Mouse (Mus musculus): Measurements from ENCODE around the gene Gm5129. TPM values are rescaled to one million over a fixed set of nuclear protein-coding genes. Genes with fewer than 3 reads are reported as not detected.

The Gm5129 gene
- polyA plus RNA-seq, 1 experiment from 2014 or later, result not detected

DNA sequence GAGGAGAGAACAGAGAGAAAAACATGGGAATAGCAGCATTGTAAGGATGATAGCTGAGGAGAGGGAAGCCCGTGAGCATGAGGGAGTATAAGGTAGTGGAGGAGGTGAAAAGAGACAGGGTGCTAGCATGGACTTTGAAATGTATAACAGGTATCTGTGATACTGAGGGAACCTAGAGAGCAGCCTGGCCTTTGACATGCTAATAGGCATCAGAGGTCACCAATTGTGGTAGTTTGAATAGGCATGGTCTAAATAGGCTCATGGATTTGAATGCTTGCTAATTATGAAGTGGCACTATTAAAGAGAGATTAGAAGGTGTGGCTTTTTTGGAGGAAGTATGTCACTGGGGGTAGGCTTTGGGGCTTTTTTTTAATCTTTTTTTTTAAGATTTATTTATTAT is 22.8 kb downstream of the Gm5129 start:
- no peaks in the 10 kb centered on the region for H3K36me3 ChIP-seq
- no peaks in the 10 kb centered on the region for H3K4me1 ChIP-seq
- no peak overlapping the region for H3K4me3 ChIP-seq
- H3K9ac ChIP-seq (replicated peaks), result no peak overlapping the region
- H3K9me3 ChIP-seq, result no peaks in the 10 kb centered on the region
- H3K27ac ChIP-seq (replicated peaks), result no peak overlapping the region
- no peak overlapping the region for H3K4me2 ChIP-seq (replicated peaks)
- 14% methylated on average over 1 of the region's 1 CpGs for WGBS
- no peaks in the 10 kb centered on the region for H3K27me3 ChIP-seq
- ATAC-seq (replicated peaks), result no peak

DNA sequence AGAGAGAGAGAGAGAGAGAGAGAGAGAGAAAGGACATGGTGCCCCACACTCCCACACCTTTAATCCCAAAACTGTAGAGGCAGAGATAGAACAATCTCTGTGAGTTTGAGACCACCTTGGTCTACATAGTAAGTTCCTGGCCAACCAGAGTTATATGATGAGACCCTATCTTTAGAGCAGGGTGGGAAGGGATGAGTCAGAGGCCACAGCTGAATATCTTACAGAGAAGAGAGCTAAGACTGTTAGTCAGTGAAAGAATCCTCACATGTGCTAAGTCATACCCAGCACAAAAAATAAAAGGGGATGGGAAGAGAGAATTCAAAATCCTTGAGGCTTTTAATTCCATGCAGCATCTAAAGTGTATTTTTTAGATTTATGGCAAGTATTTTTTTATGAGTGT is 24.1 kb downstream of the Gm5129 start:
- Histone ChIP-seq H3K27ac (replicated peaks) (no peak overlapping the region), H3K9me3 (no peaks in the 10 kb centered on the region), H3K36me3 (no peaks in the 10 kb centered on the region), H3K4me1 (no peaks in the 10 kb centered on the region), H3K4me3 (no peak overlapping the region), H3K9ac (replicated peaks) (no peak overlapping the region), H3K27me3 (no peaks in the 10 kb centered on the region), H3K4me2 (replicated peaks) (no peak overlapping the region)
- ATAC-seq (replicated peaks), result no peak

DNA sequence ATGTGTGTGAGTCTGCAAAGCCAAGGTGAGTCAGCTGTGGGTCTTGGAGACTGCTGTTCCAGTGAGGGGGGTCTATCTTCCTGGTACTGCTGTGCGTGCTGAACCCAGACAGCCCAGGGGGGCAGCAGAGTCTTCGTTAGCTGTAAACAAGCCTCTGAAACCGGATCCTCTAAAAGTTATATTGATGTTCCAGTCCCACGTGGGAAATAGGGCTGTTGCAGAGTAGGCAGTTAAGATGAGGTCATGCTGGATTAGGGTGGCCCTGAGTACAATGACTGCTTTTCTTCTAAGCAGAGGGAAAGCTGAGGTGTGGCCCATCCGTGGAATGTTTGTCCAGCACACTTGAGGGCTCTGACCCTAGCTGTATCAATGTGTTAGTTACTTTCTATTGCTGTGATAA is 27.5 kb downstream of the Gm5129 start:
- Histone ChIP-seq H3K36me3 (no peaks in the 10 kb centered on the region), H3K4me2 (replicated peaks) (no peak overlapping the region), H3K4me1 (no peaks in the 10 kb centered on the region), H3K27me3 (no peaks in the 10 kb centered on the region), H3K9me3 (no peaks in the 10 kb centered on the region), H3K27ac (replicated peaks) (no peak overlapping the region), H3K4me3 (no peak overlapping the region), H3K9ac (replicated peaks) (no peak overlapping the region)
- ATAC-seq (replicated peaks), result no peak
- WGBS, result 22% methylated on average over 5 of the region's 5 CpGs

DNA sequence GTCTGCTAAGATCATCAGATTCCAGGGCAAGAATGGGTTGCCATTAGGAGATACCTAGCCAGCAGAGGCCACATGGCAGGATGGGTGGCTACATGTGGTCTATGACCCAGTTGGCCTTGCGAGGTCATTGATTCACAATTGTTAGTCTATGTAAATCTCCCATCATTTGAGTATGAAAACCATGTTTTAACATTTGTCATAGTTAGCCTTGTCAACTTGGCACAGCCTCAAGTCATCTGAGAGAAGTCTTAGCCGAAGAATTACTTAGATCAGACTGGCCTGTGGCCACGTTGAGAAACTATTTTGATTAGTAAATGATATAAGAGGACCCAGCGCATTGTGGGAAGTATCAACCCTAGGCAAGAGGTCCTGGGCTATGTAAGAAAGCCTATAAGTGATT is 28.5 kb downstream of the Gm5129 start:
- 93% methylated on average over 4 of the region's 4 CpGs for WGBS
- no peaks in the 10 kb centered on the region for H3K9me3 ChIP-seq
- no peaks in the 10 kb centered on the region for H3K36me3 ChIP-seq
- no peak overlapping the region for H3K4me3 ChIP-seq
- no peaks in the 10 kb centered on the region for H3K27me3 ChIP-seq
- no peak overlapping the region for H3K27ac ChIP-seq (replicated peaks)
- H3K9ac ChIP-seq (replicated peaks), result no peak overlapping the region
- ATAC-seq (replicated peaks), result no peak
- no peak overlapping the region for H3K4me2 ChIP-seq (replicated peaks)
- no peaks in the 10 kb centered on the region for H3K4me1 ChIP-seq

DNA sequence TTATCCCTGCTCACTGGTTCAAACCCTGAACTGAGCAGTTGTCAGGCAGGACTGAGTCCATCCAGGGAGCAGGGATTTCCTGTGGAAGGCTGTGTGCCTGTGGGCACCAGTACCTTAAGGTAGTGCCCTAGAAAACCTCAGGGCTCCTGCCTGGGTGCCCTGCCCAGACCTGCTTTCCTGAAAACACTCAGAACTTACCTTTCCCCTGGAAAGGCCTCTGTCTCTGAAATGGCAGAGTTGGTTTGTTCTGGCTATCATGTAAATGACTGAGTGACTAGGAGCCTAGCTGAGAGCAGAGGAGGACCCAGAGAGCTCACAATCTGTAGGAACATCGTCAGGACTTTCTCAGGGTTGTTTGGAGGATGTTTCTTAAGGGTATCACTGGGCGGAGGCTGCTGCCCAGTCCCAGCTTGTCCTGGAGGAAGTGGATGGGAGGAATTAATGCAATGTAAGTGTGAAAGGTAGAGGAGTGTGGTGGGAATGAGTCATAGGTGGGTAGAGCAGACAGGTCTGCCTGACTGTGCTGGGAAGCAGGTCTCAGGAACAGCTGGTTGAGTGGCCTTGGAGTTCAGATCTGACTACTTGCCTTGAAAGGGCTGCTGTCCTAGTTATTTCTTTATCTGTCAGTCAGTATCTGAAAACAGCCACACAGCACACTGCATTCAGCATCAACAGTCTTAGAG is 36.1 kb downstream of the Gm5129 start:
- Histone ChIP-seq H3K4me2 (replicated peaks) (no peak overlapping the region), H3K9me3 (no peaks in the 10 kb centered on the region), H3K9ac (replicated peaks) (no peak overlapping the region), H3K4me1 (no peaks in the 10 kb centered on the region), H3K27me3 (no peaks in the 10 kb centered on the region), H3K27ac (replicated peaks) (no peak overlapping the region), H3K4me3 (no peak overlapping the region), H3K36me3 (no peaks in the 10 kb centered on the region)
- ATAC-seq (replicated peaks), result no peak
- 80% methylated on average over 2 of the region's 2 CpGs for WGBS

DNA sequence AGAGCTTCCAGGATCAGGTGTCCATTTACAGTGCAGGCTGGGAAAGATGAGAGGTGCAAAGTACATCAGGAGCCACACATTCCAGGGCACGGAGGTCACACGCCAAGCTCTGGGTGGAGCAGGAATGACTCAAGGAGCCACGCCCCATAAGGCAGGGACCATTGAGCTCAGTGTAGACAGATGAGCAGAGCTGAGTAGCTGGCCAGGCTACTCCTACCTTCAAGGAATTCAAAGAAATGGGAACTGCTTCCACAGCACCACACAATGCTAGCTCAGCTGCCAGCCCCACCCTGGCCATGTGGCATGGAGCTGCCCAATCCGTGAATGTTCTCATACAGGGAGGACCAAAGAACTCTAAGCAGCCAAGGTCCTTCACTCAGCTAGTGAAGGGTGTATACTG is 37.2 kb downstream of the Gm5129 start:
- no peak overlapping the region for H3K4me3 ChIP-seq
- H3K9me3 ChIP-seq, result no peaks in the 10 kb centered on the region
- 88% methylated on average over 4 of the region's 4 CpGs for WGBS
- H3K4me2 ChIP-seq (replicated peaks), result no peak overlapping the region
- H3K36me3 ChIP-seq, result no peaks in the 10 kb centered on the region
- H3K9ac ChIP-seq (replicated peaks), result no peak overlapping the region
- no peaks in the 10 kb centered on the region for H3K4me1 ChIP-seq
- no peak for ATAC-seq (replicated peaks)
- no peaks in the 10 kb centered on the region for H3K27me3 ChIP-seq
- H3K27ac ChIP-seq (replicated peaks), result no peak overlapping the region

DNA sequence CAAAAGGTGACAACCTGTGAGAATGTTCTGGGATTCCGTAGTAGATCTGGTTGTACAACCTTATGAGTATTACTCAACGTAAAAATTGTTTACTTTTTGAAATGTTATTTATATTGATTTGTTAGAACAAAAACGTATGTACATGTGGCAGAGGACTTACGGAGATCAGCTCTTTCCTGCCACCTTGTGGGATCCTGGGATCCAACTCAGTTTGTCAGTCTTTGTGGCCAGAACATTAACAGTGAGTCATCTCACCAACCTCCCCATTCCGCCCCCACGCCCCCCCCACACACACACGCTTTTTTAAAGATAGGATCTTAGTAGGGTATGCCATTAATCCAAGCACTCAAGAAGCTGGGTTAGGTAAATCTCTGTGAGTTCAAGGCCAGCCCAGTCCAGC is 47.4 kb downstream of the Gm5129 start:
- H3K36me3 ChIP-seq, result no peaks in the 10 kb centered on the region
- H3K4me1 ChIP-seq, result no peaks in the 10 kb centered on the region
- no peak overlapping the region for H3K27ac ChIP-seq (replicated peaks)
- H3K9ac ChIP-seq (replicated peaks), result no peak overlapping the region
- ATAC-seq (replicated peaks), result no peak
- no peak overlapping the region for H3K4me2 ChIP-seq (replicated peaks)
- WGBS, result 68% methylated on average over 7 of the region's 7 CpGs
- H3K9me3 ChIP-seq, result no peaks in the 10 kb centered on the region
- H3K27me3 ChIP-seq, result no peaks in the 10 kb centered on the region
- H3K4me3 ChIP-seq, result no peak overlapping the region

DNA sequence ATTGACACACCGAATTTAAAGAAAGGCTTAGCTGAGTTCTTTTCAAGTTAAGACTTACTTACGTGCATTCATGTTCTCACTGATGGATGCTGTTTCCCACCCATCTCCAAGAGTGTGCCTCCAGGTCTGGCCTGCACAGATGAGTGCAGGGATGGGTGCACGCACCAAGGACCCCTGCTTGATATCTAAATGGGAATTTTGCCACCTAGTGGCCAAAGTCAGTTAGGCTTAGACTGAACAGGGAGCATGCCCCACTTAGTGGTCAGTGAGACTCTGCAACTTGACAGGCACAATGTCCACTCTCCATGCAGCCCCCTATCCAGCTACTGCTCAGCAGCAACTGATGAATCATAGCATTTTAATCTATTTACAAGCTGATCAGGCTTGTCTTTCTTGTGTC is 48.1 kb downstream of the Gm5129 start:
- Histone ChIP-seq H3K9ac (replicated peaks) (no peak overlapping the region), H3K9me3 (no peaks in the 10 kb centered on the region), H3K27ac (replicated peaks) (no peak overlapping the region), H3K36me3 (no peaks in the 10 kb centered on the region), H3K27me3 (no peaks in the 10 kb centered on the region), H3K4me3 (no peak overlapping the region), H3K4me2 (replicated peaks) (no peak overlapping the region), H3K4me1 (no peaks in the 10 kb centered on the region)
- WGBS, result 64% methylated on average over 3 of the region's 3 CpGs
- ATAC-seq (replicated peaks), result peak; percentile 51; the same call in 1 of the 2 replicates

Other genes with a start within 250 kb of the Gm5129 start
- 40.0 and 40.2 TPM in 2 replicates for gene Ube3c, start 166.7 kb downstream of the Gm5129 start, polyA plus RNA-seq (2015; fragmentation: Nextera tagmentation; extraction: Ambion mirVana)
- gene Dnajb6, start 248 bp downstream of the Gm5129 start, polyA plus RNA-seq (2015; fragmentation: Nextera tagmentation; extraction: Ambion mirVana), result 323 and 340 TPM in 2 replicates

Measured in forebrain, embryonic 15.5 days (tissue).